Mouse (Mus musculus) testis, adult 2 months (tissue): ENCODE data around the gene Fcrla.

Experiments
- CTCF ChIP-seq: fragments of 200-500 bp; IDR thresholded peaks from 2 replicates; pipeline ENCODE4 v1.5.1; 2012; ENCODE audit warnings: low read depth, mild to moderate bottlenecking, inconsistent platforms, low read length, moderate library complexity; ENCODE audit not compliant: control insufficient read depth, insufficient read depth, insufficient replicate concordance
- POLR2A ChIP-seq: fragments of 200-500 bp; IDR thresholded peaks from 2 replicates; pipeline ENCODE4 v1.6.1; 2012; ENCODE audit warnings: low read depth, mild to moderate bottlenecking, inconsistent platforms, low read length, moderate library complexity; ENCODE audit not compliant: control insufficient read depth

- no peak for TF ChIP-seq CTCF
- TF ChIP-seq POLR2A, result no peak
These were observed 49.1 kb upstream of the Fcrla start, which contains the start of gene Fcgr2b for GRCm38 (mm10) chr1:170976447-170976846.
